23 mouse cellular contexts compared by ENCODE assay signal in genomic region chr6:120072630-120073029, GRCm38 (mm10). TPM values are rescaled to one million over a fixed set of nuclear protein-coding genes. Genes with fewer than 3 reads are reported as not detected.
DNase-seq lines count a peak whose midpoint lies in the region; ATAC-seq and TF ChIP-seq lines count a peak whose summit lies in the region.
"Had no signal": no experiment of that assay in that cellular context is flagged by ENCODE, and none has a peak within 500 bp of the region (broad histone marks: within the 10 kb centered on the region; RNA-seq: fewer than 3 reads in every experiment).

No protein-coding gene starts in this region.

- no peak overlapping the region for H3K9ac ChIP-seq in MEL (ENCODE audit: control insufficient read depth, low read depth, low read length, poor library complexity, severe bottlenecking)
- no peak overlapping the region for H3K9ac ChIP-seq in stomach, postnatal 0 days (ENCODE audit: low read length)
- H3K9ac ChIP-seq: embryonic facial prominence, embryonic 13.5 days; forebrain, postnatal 0 days; hindbrain, embryonic 13.5 days; intestine, embryonic 15.5 days; liver, embryonic 14.5 days; neural tube, embryonic 13.5 days had no signal

- H3K79me2 ChIP-seq in MEL (ENCODE audit: control insufficient read depth, insufficient read depth, low read length, poor library complexity): no peaks in the 10 kb centered on the region

- no peaks in the 10 kb centered on the region for H3K36me3 ChIP-seq in MEL (ENCODE audit: control insufficient read depth in 1 of 2, insufficient read depth in 2 of 2, low read length in 2 of 2)
- no peaks in the 10 kb centered on the region for H3K36me3 ChIP-seq in stomach, postnatal 0 days (ENCODE audit: control insufficient read depth, insufficient read depth, low read length)
- H3K36me3 ChIP-seq: embryonic facial prominence, embryonic 13.5 days; hindbrain, embryonic 13.5 days; intestine, embryonic 15.5 days; neural tube, embryonic 13.5 days had no signal

- TF ChIP-seq RAD21 in MEL (IDR thresholded peaks at IDR 0.05; ENCODE audit: low read depth, low read length): no peak

- H3K27me3 ChIP-seq in MEL (ENCODE audit: control insufficient read depth in 1 of 2, insufficient read depth in 2 of 2, low read length in 2 of 2): no peaks in the 10 kb centered on the region
- H3K27me3 ChIP-seq in stomach, postnatal 0 days (ENCODE audit: control insufficient read depth, insufficient read depth, low read length): no peaks in the 10 kb centered on the region
- H3K27me3 ChIP-seq: embryonic facial prominence, embryonic 13.5 days; hindbrain, embryonic 13.5 days; intestine, embryonic 15.5 days; neural tube, embryonic 13.5 days had no signal

- TF ChIP-seq CTCF in MEL (IDR thresholded peaks at IDR 0.05 in 2 of 3, conservative IDR thresholded peaks at IDR 0.05 in 1 of 3; ENCODE audit: control insufficient read depth in 1 of 3, insufficient read depth in 1 of 3, low read depth in 2 of 3, low read length in 3 of 3, poor library complexity in 1 of 3, severe bottlenecking in 1 of 3): no peak
- TF ChIP-seq CTCF in stomach, postnatal 0 days (IDR thresholded peaks at IDR 0.05; ENCODE audit: low read depth): no peak

- H3K27ac ChIP-seq in MEL (ENCODE audit: control insufficient read depth, low read depth, low read length): no peak overlapping the region
- no peak overlapping the region for H3K27ac ChIP-seq in stomach, postnatal 0 days (replicated peaks)
- H3K27ac ChIP-seq: embryonic facial prominence, embryonic 13.5 days; gastrocnemius, adult 2 months; hindbrain, embryonic 13.5 days; intestine, embryonic 15.5 days; liver, embryonic 14.5 days; macrophage; neural tube, embryonic 13.5 days had no signal

- H3K4me2 ChIP-seq in stomach, postnatal 0 days (replicated peaks; ENCODE audit: low read depth): no peak overlapping the region
- H3K4me2 ChIP-seq: embryonic facial prominence, embryonic 13.5 days; heart, embryonic 11.5 days; hindbrain, embryonic 13.5 days; intestine, embryonic 15.5 days; midbrain, embryonic 11.5 days; neural tube, embryonic 13.5 days had no signal

- TF ChIP-seq EP300 in MEL (IDR thresholded peaks at IDR 0.05; ENCODE audit: low read depth in 1 of 2, low read length in 2 of 2): no peak
- TF ChIP-seq EP300 in stomach, postnatal 0 days (optimal IDR thresholded peaks at IDR 0.05): no peak

- H3K9me3 ChIP-seq in MEL (replicated peaks; ENCODE audit: insufficient read depth, low read length): no peaks in the 10 kb centered on the region
- no peaks in the 10 kb centered on the region for H3K9me3 ChIP-seq in stomach, postnatal 0 days (ENCODE audit: control insufficient read depth, low read length)
- H3K9me3 ChIP-seq: embryonic facial prominence, embryonic 13.5 days; intestine, embryonic 15.5 days; neural tube, embryonic 13.5 days had no signal

- ATAC-seq in stomach, postnatal 0 days (ENCODE audit: low FRiP score, low TSS enrichment): 0 out of 2 replicates have a peak, but pooled peaks have one; percentile 45
- ATAC-seq in megakaryocyte, adult 5-6 weeks (ENCODE audit: poor library complexity, severe bottlenecking): no peak
- ATAC-seq: forebrain, postnatal 0 days; intestine, embryonic 15.5 days had no signal

- TF ChIP-seq POLR2A in MEL (IDR thresholded peaks at IDR 0.05; ENCODE audit: control insufficient read depth in 1 of 2, insufficient read depth in 1 of 2, low read depth in 1 of 2, low read length in 2 of 2, poor library complexity in 1 of 2): no peak

- H3K4me1 ChIP-seq in MEL (ENCODE audit: control insufficient read depth in 1 of 2, insufficient read depth in 2 of 2, low read length in 2 of 2): no peaks in the 10 kb centered on the region
- no peaks in the 10 kb centered on the region for H3K4me1 ChIP-seq in stomach, postnatal 0 days (replicated peaks; ENCODE audit: control insufficient read depth, insufficient read depth)
- H3K4me1 ChIP-seq: embryonic facial prominence, embryonic 13.5 days; hindbrain, embryonic 13.5 days; intestine, embryonic 15.5 days; neural tube, embryonic 13.5 days had no signal

- 61% methylated on average over 2 of the region's 2 CpGs for WGBS in stomach, postnatal 0 days

- H3K4me3 ChIP-seq in MEL (ENCODE audit: control insufficient read depth in 1 of 2, insufficient read depth in 1 of 2, low read depth in 2 of 2, low read length in 2 of 2): no peak overlapping the region
- H3K4me3 ChIP-seq in stomach, postnatal 0 days (ENCODE audit: low read depth, low read length): no peak overlapping the region
- H3K4me3 ChIP-seq: embryonic facial prominence, embryonic 13.5 days; gastrocnemius, adult 2 months; hindbrain, embryonic 13.5 days; intestine, embryonic 15.5 days; neural tube, embryonic 13.5 days had no signal

- DNase-seq in thymus, postnatal 4 days: peak; percentile 50
- no peak for DNase-seq in thymus, postnatal 25 days
- DNase-seq in MEL (ENCODE audit: low read depth, low spot score): peak; percentile 44
- peak; percentile 46 for DNase-seq in fat pad, adult 2 months (ENCODE audit: extremely low read depth, low read depth, low spot score)
- peak; percentile 29 for DNase-seq in stomach, postnatal 0 days (ENCODE audit: low spot score)
- DNase-seq in kidney, postnatal 36 days: no peak
- DNase-seq: adrenal gland, postnatal 14 days; cerebellum, adult 9-11 months; forebrain, postnatal 0 days; gastrocnemius, adult 2 months; heart, postnatal 14 days; layer of hippocampus, postnatal 36 days had no signal

TF ChIP-seq in MEL, 35 proteins besides CTCF, POLR2A, EP300 and RAD21:
- TF ChIP-seq SIN3A (IDR thresholded peaks at IDR 0.05; ENCODE audit: low read length): no peak
- TF ChIP-seq GABPA (IDR thresholded peaks at IDR 0.05; ENCODE audit: low read depth, low read length): no peak
- no peak for TF ChIP-seq UBTF (IDR thresholded peaks at IDR 0.05; ENCODE audit: borderline replicate concordance, insufficient read depth, low read depth, low read length)
- no peak for TF ChIP-seq TAL1 (IDR thresholded peaks at IDR 0.05; ENCODE audit: low read length)
- TF ChIP-seq MYB (IDR thresholded peaks at IDR 0.05; ENCODE audit: low read depth, low read length): no peak
- no peak for TF ChIP-seq USF2 (IDR thresholded peaks at IDR 0.05; ENCODE audit: borderline replicate concordance in 1 of 2, insufficient read depth in 1 of 2, low read depth in 1 of 2, low read length in 2 of 2)
- TF ChIP-seq SMC3 (IDR thresholded peaks at IDR 0.05; ENCODE audit: low read depth, low read length): no peak
- TF ChIP-seq ZNF384 (IDR thresholded peaks at IDR 0.05; ENCODE audit: low read depth, low read length): no peak
- TF ChIP-seq TBP (IDR thresholded peaks at IDR 0.05; ENCODE audit: low read depth, low read length): no peak
- TF ChIP-seq ZKSCAN1 (IDR thresholded peaks at IDR 0.05; ENCODE audit: low read depth, low read length): no peak
- no peak for TF ChIP-seq NRF1 (IDR thresholded peaks at IDR 0.05; ENCODE audit: insufficient read depth, low read depth, low read length, poor library complexity, severe bottlenecking)
- no peak for TF ChIP-seq ETS1 (IDR thresholded peaks at IDR 0.05; ENCODE audit: low read depth, low read length)
- no peak for TF ChIP-seq MAZ (IDR thresholded peaks at IDR 0.05; ENCODE audit: low read depth, low read length)
- TF ChIP-seq HCFC1 (IDR thresholded peaks at IDR 0.05; ENCODE audit: low read depth, low read length): no peak
- TF ChIP-seq TCF12 (IDR thresholded peaks at IDR 0.05; ENCODE audit: low read depth, low read length): no peak

RNA-seq across cellular contexts. Expression of gene Ninj2, which starts 20.5 kb away (rescaled TPM):
- not detected in 2 replicates for total RNA-seq in MEL (2012; rRNA removed)
- under 1 TPM in 1 of 2 experiments, not detected in 1; 0.08 TPM for polyA plus RNA-seq in MEL (2012; ENCODE audit: insufficient read depth in 1 of 2, insufficient read length in 2 of 2, low read depth in 1 of 2, low replicate concordance in 2 of 2, missing spikeins in 1 of 2)
- polyA plus RNA-seq in stomach, postnatal 0 days (2015; fragmentation: Nextera tagmentation; extraction: Ambion mirVana): not detected in 2 replicates
- not detected in 2 replicates for total RNA-seq in megakaryocyte, adult 5-6 weeks (2015)
- total RNA-seq in megakaryocyte, adult 5-6 weeks (2017): not detected in 2 replicates
- total RNA-seq: adrenal gland, postnatal 14 days; forebrain, postnatal 0 days; gastrocnemius, adult 2 months; granulocyte monocyte progenitor cell, adult 5-6 weeks; heart, postnatal 14 days had no signal
- polyA plus RNA-seq: brain, embryonic 14.5 days; embryonic facial prominence, embryonic 13.5 days; forebrain, postnatal 0 days; heart, embryonic 11.5 days; hindbrain, embryonic 13.5 days; intestine, embryonic 15.5 days; macrophage; midbrain, embryonic 11.5 days; neural tube, embryonic 13.5 days had no signal

RNA-seq across cellular contexts. Expression of gene Wnk1, which starts 34.2 kb away (rescaled TPM):
- total RNA-seq in MEL (2012; rRNA removed): 31.6 and 39.0 TPM in 2 replicates
- 100 to 1,000 TPM; 104 to 735 TPM for polyA plus RNA-seq in MEL (2012; ENCODE audit: insufficient read depth in 1 of 2, insufficient read length in 2 of 2, low read depth in 1 of 2, low replicate concordance in 2 of 2, missing spikeins in 1 of 2)
- polyA plus RNA-seq in stomach, postnatal 0 days (2015; fragmentation: Nextera tagmentation; extraction: Ambion mirVana): 28.8 and 31.2 TPM in 2 replicates
- total RNA-seq in megakaryocyte, adult 5-6 weeks (2015): 247 and 264 TPM in 2 replicates
- 206 and 218 TPM in 2 replicates for total RNA-seq in megakaryocyte, adult 5-6 weeks (2017)

Comparison
In these comparisons a context has a peak if more than half of its experiments do, and no peak if none do; other contexts are left out.
1. DNase-seq: peak in thymus, postnatal 4 days (single experiment), MEL (single experiment), fat pad, adult 2 months (single experiment) and stomach, postnatal 0 days (single experiment); none in thymus, postnatal 25 days (single experiment) and kidney, postnatal 36 days (0 of 2).